Mouse (Mus musculus) adrenal gland, postnatal 14 days (tissue): ENCODE data around the gene Krt222. TPM values are rescaled to one million over a fixed set of nuclear protein-coding genes. Genes with fewer than 3 reads are reported as not detected.

ENCODE experiments used
- DNase-seq: peaks from one replicate; pipeline ENCODE4 v3.0.0; 2021; ENCODE audit warnings: mixed read lengths
- total RNA-seq: library from RNA; stranded (reverse); gene quantifications from 2 replicates; pipeline ENCODE4 v1.2.3, GENCODE M21; 2021

Gene Krt222
- total RNA-seq, 1 experiment from 2014 or later, result 1.3 TPM

DNA sequence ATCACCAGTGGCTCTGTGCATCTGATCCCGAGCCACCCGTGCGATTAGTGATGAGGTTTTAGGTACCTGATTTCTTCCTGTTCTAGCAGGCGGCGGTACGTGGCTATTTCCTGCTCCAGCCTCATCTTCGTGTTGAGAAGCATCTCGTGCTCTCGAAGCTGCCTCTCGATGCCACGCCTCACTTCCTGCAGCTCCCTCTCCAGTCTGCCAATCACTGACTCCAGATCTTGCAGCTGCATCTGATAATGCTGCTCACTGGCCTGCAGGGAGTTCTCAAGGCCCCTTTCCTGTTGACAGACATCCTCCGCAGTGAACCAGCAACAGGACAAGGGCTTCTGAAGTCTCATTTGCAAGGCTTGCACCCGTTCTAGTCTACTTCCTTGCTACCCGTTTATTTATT, 5.4 kb downstream of the Krt222 start:
- peak; percentile 18 for DNase-seq

DNA sequence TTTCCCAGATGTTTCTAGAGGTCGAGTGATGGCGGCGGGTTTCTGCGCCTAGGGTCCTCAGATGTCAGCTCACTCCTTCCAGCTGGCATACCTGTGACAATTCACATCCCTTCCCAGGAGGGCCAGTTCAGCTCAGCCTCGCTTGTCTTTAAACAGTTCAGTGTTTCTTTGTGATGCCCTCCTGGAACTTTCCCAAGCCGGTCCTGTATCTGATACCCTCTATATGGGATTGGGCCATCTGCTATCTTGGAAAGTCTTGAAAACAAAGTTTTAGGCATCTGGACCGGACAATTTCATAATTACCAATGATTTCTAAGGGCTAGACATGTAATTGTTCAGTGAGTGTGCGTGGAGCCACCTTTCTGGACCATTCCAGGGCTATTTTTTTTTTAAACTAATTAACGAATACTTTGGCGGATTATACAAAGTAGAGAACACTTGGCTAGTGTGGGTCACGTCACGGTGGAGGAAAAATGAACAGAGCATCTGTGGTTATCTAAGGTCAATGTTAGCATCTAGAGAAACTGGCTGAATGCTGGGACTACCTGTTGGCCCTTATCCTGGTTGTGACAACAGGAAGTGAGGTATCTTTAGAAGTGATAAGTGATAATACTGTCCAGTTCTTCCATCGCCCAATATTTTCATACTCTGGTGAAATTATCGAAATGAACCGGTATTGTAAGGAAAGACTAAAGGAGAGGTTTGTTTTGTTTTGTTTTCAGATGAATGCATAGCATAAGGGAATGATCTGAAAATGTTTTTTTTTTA, 12.7 kb downstream of the Krt222 start:
- DNase-seq, result no peak

DNA sequence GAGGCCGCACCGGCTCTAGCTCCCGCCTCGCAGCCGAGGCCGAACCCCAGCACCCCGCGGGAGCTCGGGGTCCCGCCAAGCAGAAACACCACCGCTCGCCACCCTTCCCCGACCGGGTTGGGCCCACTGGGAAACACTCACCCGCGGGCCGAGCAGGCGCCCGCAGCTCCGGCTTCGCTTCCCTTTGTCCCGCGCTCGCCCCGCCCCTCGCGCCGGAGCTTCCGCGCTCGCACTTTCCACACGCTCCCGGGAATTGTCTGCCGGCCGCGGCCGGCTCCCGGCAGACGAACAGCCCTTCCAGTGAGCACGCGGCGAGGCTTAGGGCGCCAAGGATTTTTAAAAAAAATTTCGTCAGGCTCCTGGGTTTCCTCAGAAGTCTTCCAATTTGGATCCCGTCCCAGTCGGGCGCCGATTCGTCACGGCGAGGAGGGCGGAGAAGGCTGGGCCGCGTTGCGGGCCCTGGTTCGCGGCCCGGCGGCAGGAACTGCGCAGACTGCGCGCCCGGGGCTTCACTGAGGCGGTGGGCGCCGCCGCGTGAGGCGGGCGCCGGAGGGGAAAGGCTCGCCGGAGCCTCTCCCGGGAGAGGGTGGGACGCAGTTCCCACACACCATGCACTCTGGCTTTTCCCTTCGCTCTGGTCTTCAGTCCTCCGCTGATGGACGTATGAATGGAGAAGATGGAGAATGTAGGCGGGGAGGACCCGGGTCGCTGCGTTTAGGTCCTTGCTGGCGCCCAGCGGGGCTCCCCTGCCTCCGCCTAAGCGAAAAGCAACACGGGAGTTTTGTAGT, 13.4 kb downstream of the Krt222 start, which contains the start of gene Smarce1:
TSS of gene Smarce1 (minus strand) at position 757 of the 788 bp plus-strand sequence.
- peak; percentile 91 for DNase-seq

DNA sequence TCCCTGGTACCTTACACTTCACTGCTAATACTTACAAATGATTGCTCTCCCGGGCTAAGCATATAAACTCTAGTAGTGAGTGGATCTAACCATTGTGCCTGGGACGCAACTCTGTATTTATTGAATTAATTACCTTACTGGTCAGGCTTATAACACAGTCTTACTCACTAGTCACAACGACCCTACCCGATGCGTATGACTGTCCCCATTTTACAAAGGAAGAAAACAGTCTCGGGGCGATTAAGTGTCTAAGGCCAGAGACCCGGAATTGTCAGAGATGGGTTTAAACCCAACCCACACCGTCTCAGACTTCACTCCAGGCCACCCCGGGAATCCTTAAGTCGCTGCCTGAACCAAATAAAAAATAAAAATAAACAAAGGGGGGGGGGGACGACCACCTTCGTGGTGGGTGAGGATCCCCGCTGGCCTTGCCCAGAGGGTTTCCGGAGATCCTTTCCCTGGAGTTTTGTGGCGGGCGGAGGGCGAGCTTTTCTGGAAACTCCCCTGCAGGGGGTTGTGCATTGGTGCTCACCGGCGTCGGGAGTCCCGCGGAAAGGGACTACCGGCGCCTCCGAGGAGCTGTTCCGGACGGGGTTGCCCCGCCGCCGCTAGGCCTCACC, 14.1 kb downstream of the Krt222 start:
- no peak for DNase-seq

DNA sequence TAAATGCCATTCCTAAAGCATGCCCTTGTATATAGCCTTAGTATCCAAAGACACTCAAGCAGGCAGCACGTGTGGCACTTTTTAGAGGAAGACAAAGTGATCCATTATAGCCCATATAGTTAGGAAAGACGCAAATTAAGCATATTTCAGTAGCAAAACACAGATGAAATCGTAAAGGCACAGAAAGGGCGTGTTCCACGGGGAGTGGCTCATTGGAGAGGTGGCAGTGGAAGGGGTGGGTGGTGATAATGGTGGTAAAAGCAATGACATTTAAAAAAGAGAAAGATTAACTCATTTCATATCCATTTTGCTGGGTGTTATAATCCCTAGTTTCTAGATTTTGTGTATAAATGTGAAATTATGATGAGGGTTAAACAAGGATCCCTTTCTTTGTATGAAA, 17.6 kb downstream of the Krt222 start:
- no peak for DNase-seq

DNA sequence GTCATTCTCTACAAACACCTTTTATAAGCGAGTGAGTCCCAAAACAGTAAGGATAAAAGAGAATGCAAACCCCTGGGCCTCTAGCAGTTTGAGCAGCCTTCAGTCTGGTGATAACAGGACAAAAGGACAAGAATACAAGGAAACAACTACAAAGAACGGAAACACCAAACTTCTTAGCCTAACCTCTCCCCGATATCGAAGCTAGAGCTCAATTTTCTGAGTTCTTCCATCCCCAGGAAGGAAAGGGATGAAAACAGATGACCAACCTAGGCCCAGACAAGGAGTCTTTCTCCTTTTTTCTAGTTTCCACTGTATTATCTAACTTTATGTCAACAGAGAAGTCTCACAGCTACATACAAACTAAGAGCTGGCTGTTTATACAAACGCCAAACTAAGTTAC, 20.6 kb downstream of the Krt222 start:
- no peak for DNase-seq

DNA sequence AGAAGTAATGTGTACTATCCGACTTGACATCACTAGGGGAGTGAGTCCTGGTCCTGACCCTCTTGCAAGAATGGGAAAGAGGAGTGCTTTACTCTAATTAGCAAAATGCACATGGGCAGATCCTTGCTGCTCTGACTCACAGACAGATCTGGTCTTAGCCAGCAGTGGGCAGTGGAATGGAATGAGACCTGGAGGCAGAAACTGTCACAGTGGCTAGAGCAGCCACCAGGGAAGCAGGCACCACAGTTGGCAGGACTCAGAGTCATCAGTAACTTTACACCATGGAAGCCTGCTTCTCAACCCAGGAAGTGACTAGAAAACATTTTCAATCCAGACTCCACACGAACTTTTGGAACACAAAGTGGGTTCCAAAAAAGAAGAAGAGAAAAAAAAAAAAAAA, 22.1 kb downstream of the Krt222 start:
- DNase-seq, result peak; percentile 20

DNA sequence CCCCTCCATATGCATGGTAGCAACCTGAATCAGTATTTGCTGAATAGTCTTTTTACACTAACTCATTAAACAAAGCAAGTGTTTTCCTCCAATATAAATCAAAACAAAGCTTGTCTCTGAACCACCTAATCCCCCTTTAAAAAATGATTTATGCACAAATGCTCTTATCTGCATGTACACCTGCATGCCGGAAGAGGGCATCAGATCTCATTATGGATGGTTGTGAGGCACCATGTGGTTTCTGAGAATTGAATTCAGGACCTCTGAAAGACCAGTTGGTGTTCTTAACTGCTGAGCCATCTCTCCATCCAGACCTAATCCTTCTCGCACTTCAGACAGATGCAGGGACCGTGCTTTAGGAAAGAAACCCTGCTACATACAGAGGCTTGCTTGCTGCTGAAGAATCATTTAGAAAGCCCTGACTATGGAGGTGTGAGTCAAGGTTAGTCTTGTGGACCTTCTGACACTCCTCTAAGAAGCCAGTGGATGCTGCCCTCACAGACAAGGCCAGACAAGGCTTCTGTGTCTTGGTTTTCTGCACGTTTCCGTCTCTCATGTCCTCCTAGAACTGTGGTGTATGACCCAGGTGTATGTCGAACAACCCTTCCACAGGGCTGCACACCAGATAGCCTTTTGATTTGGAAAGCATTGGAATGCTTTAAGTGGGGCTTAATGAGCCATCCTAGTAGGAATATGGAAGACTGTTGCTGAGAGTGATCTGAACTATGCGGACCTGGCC, 26.5 kb downstream of the Krt222 start:
- DNase-seq, result no peak

DNA sequence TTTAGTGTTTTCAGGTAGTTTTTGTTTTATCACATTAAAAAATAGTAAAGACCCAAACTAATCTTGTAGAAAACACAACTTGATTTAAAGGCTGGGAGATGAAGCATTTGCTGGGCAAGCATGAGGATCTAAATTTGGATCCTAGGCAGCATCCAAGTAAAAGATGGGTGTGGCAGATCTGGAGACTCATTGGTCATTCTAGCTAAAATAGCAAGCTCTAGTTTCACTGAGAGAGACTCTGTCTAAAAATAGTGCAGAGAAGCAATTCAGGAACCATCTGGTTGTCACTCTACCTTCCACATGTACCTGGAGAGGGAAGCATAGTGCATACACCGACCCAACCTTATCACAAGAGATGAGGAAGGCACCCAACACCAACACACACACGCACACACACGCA, 27.7 kb downstream of the Krt222 start:
- DNase-seq, result no peak

DNA sequence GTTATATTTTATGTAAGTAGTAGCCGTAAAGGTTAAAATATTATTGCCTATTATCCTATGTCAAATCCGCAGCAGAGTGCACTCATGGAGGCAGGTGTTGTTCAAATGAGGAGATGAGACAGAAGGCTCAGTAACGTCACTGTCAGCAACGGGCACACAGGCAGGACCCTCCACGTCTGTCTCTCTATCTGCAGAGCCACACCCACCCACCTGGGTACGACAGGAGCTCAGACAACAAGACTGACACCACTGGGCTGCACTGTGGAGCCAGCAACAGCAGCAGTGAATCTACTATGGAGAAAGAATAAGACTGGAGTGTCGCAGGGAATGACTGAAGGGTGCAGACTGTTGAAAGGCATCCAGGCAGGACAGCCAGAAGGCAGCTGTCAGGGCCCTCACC, 31.2 kb downstream of the Krt222 start:
- DNase-seq, result no peak

DNA sequence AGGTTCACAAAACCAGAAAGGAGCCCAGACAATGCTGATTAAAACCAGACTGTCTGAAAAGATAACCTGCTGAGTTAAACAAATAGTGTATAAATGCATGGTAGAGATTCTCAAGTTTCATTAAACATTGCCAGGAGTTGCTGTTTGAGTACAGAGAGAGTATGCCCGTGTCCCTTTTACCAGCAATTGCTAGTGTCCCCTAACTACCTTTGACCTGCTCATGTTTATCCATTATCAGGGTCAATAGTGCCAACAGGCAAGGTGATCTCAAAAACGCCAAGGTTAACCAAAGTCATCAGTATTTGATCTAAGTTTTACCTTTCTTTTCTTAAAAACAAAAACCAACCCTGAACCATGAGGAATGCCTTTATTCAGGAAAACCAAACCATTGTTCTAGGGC, 31.9 kb downstream of the Krt222 start:
- no peak for DNase-seq

DNA sequence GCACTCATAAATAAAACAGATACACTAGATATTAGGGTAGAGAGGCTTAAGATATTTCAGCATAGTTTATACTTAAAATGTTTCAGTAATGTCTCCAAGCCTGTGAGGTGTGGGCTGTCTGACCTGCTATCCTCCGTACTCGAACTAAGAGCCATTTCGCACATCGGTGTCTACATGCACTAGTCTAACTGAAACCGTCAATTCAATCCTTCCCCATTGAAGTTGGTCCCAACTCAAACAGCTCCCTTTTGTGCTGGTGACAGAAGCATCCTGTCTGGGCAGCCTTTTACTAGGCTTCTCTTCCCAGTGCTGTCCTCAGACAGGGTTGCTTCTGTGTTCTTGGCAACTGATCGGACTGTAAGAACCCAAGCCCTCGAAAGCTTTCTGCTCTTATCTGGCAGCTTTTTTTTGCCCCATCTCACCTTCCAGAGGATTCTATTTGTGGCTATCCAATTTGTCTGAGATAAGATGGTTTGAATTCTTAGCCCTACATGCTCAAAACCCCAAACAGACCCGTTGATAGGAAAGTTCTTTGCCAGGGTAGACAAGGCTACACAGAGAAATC, 35.7 kb downstream of the Krt222 start:
- DNase-seq, result no peak

DNA sequence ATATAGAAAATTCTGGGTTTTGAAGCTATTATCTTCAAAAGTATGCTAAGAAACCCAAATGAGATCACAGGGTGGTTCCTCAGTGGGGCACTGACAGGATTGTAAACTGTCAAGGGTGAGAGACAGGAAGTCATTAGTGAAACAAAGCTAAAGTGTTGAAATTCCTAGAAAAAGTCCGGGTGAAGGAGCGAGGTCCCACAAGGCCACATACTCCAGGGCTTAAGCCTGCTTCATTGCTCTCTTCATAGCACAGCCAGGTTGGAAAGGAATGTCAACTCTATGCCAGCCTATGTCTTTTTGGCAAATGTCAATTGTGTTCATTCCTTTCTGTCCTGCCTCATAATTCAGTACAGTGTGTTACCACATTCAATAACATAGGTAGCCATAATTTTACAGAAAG, 36.4 kb downstream of the Krt222 start:
- no peak for DNase-seq

DNA sequence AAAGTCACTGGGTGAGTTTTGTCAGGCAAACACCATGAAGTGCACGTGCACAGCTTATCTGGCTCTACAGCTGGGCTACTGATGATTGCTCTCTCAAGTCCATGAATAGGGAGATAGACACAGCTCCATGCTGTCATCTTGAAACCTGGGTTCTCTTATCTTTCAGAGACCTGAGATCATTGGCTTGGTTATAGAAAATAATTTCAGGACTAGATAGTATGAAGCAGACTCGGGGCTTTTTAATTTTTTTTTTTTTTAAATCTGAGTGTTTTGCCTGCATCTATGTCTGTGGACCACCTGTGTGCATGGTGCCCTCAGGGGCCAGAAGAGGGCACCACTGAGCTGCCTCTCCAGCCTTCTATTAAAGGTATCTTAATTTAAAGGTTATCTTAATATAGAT, 36.9 kb downstream of the Krt222 start:
- peak; percentile 38 for DNase-seq

DNA sequence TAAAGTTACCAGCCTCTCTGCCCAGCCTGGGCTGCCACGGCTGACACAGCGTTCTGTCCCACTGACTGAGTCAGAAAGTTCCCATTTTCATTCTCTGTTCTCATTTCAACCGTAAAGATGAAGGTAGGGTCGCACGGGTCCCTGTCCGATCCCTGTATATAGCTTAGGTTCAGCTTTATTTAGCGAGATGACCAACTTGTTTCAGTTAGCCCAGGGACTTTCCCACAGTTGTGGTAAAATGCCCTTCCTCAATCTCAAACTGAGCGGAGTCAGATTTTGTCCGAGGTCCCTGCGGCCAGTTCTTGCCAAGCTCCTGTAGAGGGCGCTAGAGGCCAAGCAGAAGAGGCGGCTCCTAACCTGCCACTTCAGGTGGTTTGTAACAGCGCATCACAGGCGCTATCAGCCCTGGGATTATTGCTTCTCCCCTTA, 54.7 kb downstream of the Krt222 start:
- DNase-seq, result peak; percentile 80

DNA sequence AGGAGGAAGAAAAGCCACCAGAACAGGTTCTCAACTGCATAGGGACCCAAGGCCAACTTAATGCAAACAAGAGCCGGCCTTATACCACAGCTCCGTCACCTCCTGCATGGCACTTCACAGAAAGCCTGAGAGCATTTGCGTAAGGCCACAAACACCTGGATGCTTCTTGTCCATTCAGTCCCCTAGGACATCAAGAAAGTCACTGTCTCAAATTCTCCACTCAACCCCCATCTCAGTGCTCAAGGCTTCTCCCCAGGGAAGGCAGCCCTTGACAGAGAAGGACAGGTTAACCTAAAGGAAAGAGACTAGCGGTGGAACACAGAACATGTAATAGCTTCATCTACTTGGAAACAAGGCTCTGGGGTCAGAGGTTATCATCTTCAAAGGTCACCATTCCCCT, 56.5 kb downstream of the Krt222 start:
- DNase-seq, result no peak

DNA sequence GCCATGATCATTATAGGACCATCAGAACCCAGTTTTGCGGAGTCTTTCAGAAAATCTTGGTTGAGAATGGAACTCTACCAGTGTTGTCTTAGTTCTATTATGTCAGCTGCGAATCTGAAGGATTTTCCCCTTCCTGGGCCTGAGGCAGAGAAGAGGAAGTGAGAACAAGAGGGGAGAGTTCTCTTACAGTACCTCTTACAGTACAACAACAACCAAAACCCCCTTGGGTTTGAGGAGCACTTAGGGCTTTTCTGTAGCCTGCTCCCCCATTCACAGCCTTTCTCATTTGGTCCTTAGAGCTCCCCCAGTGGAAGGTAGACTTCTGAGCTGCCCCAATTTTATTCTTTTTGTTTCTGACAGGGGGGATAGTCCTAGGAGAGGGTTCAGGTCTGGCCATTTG, 57.0 kb downstream of the Krt222 start:
- DNase-seq, result no peak

Other genes starting within 250 kb of the Krt222 start
- 52.0 and 70.5 TPM in 2 replicates for gene Top2a, start 219.9 kb downstream of the Krt222 start, total RNA-seq
- gene Igfbp4, start 202.8 kb downstream of the Krt222 start, total RNA-seq, result 112 and 219 TPM in 2 replicates
- gene Tns4, start 154.8 kb downstream of the Krt222 start, total RNA-seq, result 0.52 and 0.90 TPM in 2 replicates
- gene Ccr7, start 89.0 kb downstream of the Krt222 start, total RNA-seq, result 0.48 and 10.5 TPM in 2 replicates
- 77.0 and 93.4 TPM in 2 replicates for gene Smarce1, start 13.1 kb downstream of the Krt222 start, total RNA-seq
- gene Krt24, start 41.2 kb upstream of the Krt222 start, total RNA-seq, result not detected in 2 replicates
- not detected in 2 replicates for gene Krt25, start 78.9 kb upstream of the Krt222 start, total RNA-seq
- gene Krt26, start 93.9 kb upstream of the Krt222 start, total RNA-seq, result not detected in 2 replicates
- gene Krt27, start 107.0 kb upstream of the Krt222 start, total RNA-seq, result not detected in 2 replicates
- not detected in 2 replicates for gene Krt28, start 130.8 kb upstream of the Krt222 start, total RNA-seq
- gene Krt10, start 145.3 kb upstream of the Krt222 start, total RNA-seq, result 4.3 and 5.6 TPM in 2 replicates
- gene Krt12, start 178.2 kb upstream of the Krt222 start, total RNA-seq, result not detected in 2 replicates
- gene Krt20, start 194.1 kb upstream of the Krt222 start, total RNA-seq, result 0.30 and 0.96 TPM in 2 replicates
- gene Krt23, start 249.1 kb upstream of the Krt222 start, total RNA-seq, result 0.30 and 6.4 TPM in 2 replicates